Mouse (Mus musculus) B cell, adult (primary cell): ENCODE data around the gene Cxcr2. TPM values are rescaled to one million over a fixed set of nuclear protein-coding genes. Genes with fewer than 3 reads are reported as not detected.

Experiments
- total RNA-seq: library from RNA; stranded (reverse); gene quantifications from 4 replicates; pipeline ENCODE4 v1.2.4, GENCODE M21; 2023; ENCODE audit not compliant: inconsistent age

Gene Cxcr2
- 0.15 TPM in 1 of 4 replicates, not detected in the others for total RNA-seq

DNA sequence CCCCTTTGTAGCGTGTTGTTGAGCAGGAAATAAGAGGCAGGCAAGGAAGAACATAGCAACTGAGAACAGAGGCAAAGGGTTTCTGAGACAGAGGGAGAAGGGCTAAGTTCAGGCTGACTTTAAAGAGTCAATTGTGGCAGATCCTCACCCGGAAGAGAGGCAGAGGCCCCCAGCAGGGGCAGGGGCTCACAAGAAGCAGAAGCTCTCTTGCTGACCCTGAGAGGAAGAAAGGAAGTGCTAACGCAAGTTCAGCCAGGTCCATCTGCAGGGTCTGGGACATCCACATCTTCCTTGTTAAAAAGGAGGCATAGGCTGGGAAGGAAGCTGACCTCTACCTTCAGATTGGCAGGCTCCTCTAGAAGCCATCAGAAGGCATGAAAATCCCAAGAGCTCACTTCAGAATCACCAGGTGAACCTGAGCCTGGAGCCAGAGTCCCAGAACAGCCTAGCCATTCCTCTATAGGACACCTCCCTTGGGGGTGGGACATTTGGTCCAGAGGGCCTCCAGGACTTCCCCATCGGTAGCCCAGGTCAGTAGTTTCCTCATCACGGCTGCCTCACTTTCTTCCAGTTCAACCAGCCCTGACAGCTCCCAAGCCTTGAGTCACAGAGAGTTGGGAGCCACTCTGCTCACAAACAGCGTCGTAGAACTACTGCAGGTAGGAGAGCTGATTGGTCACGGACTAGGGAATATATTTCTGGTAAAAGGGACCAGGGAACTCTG lies at the start of gene Cxcr2:
TSS of gene Cxcr2 (plus strand) at position 529 of the 724 bp plus-strand sequence.

DNA sequence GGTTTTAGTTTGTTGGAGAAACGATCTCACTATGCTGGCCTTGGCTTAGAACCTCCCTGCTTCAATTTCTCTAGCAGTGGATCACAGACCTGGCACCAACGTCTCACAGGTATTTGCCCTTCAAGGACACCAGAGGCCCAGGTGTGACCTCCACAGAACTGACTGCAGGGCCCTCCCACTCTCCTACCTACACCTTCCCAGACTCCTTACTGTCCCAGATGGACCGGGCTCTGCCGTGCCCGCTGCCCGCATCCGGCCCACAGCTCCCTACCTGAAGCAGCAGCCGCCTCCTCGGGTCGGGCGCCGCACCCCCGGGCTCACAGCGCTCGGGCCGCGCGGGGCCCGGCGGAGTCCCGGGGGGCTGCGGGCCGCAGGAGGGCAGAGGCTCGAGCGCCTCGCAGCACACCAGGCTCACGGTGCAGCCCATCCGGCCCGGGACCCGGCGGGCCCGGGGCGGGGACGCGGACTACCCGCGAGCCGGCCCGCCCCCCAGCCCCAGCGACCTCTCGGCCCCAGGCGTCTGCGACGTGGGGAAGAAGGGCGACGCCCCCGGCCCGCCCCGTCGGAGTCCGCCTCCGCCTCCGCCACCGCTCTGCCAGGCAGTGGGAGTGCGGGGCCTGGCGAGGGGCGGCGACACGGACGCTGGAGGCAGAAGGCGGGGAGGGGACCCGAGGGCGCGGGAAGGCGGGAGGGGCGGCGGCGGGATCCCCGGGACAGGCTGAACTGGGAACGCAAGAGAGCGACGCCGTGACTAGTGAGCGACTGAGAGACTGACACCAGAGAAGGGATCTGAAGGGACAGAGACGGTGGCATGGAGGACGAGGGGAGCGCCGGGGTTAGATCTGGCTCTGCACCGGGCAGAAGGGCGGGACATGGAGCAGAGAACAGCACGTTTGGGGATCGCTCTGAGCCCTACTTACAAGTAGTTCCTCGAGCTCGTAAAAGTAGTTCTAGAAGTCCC lies 29.5 kb upstream of the Cxcr2 start, which contains the start of gene Tns1:
TSS of gene Tns1 (minus strand) at position 429 of the 961 bp plus-strand sequence.

DNA sequence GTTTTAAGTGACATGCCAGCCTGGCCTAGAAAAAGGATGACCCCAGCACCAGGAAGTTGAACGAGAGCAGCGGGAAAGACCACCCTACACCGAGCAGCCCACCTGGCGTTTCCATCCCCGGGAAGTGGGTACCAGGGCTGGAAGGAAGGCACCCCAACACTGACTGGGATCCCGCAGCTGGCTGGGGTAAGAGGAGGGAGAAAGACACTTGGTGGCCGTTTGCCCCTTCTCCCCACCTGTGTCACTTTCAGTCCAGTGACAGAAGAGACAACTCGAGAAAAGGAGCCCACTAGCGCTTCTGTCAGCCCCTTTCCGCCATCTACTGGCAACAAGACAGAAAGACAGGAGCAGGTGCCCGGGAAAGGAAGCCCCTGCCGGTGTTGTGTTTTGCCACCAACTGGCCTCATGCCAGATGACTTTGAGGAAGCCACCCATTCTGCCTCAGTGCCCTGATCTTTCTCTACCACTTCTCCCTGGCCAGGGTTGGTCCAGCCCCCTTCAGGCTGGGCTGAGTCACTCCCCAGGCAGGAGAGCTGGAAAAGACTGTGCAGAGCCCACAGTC lies 28.7 kb upstream of the Cxcr2 start, which contains the start of gene Rufy4:
TSS of gene Rufy4 (plus strand) at position 551 of the 562 bp plus-strand sequence.

DNA sequence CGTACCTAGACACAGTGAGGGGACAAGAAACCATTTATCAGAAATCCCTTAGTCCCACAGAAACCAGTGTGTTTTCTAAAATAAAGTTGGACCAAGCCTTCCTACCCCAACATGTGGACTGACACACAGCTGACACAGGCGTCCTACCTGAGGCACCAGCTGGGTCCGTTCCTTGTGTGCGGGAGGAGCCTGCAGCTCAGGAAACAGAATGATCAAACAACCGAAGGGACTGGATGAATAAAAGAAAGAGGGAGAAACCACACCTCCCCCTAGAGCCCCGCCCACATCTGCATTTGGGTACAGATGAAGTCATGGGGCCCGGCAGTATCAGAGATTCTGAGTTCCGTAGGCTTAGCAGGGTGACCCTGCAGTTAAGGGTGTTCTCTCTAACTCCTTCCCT lies 40.7 kb downstream of the Cxcr2 start, which contains the start of gene Cxcr1:
TSS of gene Cxcr1 (minus strand) at position 187 of the 400 bp plus-strand sequence.

Other genes with a start within 250 kb of the Cxcr2 start
- gene Tns1, start 29.5 kb upstream of the Cxcr2 start, total RNA-seq, result 3.8 to 6.9 TPM (median 5.7 TPM) in 4 replicates
- gene Rufy4, start 28.4 kb upstream of the Cxcr2 start, total RNA-seq, result 0.22 TPM in 1 of 4 replicates, not detected in the others
- not detected in 4 replicates for gene Cxcr1, start 40.6 kb downstream of the Cxcr2 start, total RNA-seq
- 412 to 422 TPM (median 418 TPM) in 4 replicates for gene Arpc2, start 82.1 kb downstream of the Cxcr2 start, total RNA-seq
- gene Gpbar1, start 124.6 kb downstream of the Cxcr2 start, total RNA-seq, result 1.2 to 2.0 TPM (median 1.5 TPM) in 4 replicates
- gene Aamp, start 130.7 kb downstream of the Cxcr2 start, total RNA-seq, result 110 to 122 TPM (median 111 TPM) in 4 replicates
- 17.8 to 25.0 TPM (median 21.2 TPM) in 4 replicates for gene Pnkd, start 130.9 kb downstream of the Cxcr2 start, total RNA-seq
- 3.2 to 4.3 TPM (median 3.7 TPM) in 4 replicates for gene Tmbim1, start 151.6 kb downstream of the Cxcr2 start, total RNA-seq
- gene Catip, start 208.1 kb downstream of the Cxcr2 start, total RNA-seq, result not detected in 4 replicates
- gene Slc11a1, start 221.2 kb downstream of the Cxcr2 start, total RNA-seq, result 4.9 to 8.1 TPM (median 5.6 TPM) in 4 replicates
- 105 to 110 TPM (median 108 TPM) in 4 replicates for gene Ctdsp1, start 237.5 kb downstream of the Cxcr2 start, total RNA-seq